Mouse (Mus musculus) E14TG2a.4 (cell line): Measurements from ENCODE around the gene Csk.

Experiments used
- CTCF ChIP-seq: conservative IDR thresholded peaks from 2 replicates; pipeline ENCODE4 v1.5.1; 2014; ENCODE audit warnings: low read length
- NANOG ChIP-seq: IDR thresholded peaks from 2 replicates; pipeline ENCODE4 v1.6.1; 2014; ENCODE audit warnings: borderline replicate concordance, low read length, mixed read lengths
- POU5F1 ChIP-seq: IDR thresholded peaks from 2 replicates; pipeline ENCODE4 v1.6.1; 2014; ENCODE audit warnings: low read length, borderline replicate concordance

- no peak for TF ChIP-seq POU5F1
- TF ChIP-seq CTCF = no peak
- no peak for TF ChIP-seq NANOG
Measured at GRCm38 (mm10) chr9:57627191-57627590, 26.2 kb downstream of the Csk start.
